Mouse (Mus musculus) frontal cortex, postnatal 10 days (tissue): ENCODE data around the gene Baz1b.
"Not testable (repeated sequence)": the region's sequence is repeated elsewhere in the genome, so short reads cannot be mapped to it uniquely, and the experiment has no call there.

ENCODE experiments used
- DNase-seq, 2 experiments: peaks; one replicate each; pipeline ENCODE4 v3.0.0; 2022; ENCODE audit warnings: low spot score in 2 of 2, mixed read lengths in 1 of 2

The Baz1b gene

DNA sequence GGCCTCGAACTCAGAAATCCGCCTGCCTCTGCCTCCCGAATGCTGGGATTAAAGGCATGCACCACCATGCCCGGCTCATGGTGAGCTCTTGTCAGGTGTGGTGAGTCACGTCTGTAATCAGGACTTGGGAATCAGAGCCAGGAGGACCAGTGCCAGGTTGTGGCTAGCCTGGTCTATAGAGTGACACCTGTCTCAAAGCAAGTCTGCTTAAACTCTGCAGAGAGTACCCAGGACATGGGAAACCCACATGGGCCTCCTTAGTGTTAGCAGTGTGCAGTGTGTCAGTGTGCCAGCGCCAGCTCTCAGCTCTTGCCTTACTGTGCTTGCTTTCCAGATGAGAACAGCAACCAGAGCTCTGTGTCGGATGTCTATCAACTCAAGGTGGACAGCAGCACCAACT, 7.4 kb upstream of the Baz1b start:
- DNase-seq, result no peak

DNA sequence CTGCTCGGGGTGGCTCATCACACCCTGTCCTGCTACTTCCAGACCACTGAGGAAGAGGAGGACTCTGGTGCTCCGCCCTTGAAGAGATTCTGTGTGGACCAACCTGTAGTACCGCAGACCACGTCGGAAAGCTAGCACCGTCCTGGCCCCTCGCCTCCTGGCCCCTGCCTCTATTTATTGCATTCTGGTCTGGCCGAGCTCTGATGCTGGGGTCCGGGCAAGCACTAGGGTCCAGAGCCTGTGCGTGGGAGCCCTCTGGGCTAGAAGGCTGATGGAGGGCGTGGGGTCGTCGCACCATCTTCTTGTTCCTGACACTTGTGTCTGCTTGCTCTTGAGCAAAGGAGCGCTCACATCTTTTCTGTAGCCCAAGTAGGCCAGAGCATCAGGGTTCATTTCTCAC, 6.3 kb upstream of the Baz1b start:
- DNase-seq, result no peak

DNA sequence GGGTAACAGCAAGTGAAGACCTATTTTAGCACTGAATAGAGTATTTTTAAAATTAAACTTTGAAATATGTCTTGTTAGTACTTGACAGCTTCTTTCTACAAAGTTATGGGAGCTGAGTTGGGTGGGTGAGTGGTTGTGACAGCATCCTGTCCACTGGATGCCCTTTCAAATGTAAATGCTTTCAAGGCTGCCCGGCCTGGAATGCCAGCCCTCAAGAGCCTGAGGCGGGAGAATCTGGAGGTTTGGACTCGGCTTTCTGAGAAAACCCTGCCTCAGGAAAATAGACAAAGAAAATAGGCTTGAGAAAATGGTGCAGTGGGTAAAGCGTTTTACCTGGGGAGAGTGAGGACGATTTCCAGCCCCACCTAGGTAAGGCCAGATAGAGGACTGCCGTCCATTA, 5.3 kb upstream of the Baz1b start:
- DNase-seq, result no peak

DNA sequence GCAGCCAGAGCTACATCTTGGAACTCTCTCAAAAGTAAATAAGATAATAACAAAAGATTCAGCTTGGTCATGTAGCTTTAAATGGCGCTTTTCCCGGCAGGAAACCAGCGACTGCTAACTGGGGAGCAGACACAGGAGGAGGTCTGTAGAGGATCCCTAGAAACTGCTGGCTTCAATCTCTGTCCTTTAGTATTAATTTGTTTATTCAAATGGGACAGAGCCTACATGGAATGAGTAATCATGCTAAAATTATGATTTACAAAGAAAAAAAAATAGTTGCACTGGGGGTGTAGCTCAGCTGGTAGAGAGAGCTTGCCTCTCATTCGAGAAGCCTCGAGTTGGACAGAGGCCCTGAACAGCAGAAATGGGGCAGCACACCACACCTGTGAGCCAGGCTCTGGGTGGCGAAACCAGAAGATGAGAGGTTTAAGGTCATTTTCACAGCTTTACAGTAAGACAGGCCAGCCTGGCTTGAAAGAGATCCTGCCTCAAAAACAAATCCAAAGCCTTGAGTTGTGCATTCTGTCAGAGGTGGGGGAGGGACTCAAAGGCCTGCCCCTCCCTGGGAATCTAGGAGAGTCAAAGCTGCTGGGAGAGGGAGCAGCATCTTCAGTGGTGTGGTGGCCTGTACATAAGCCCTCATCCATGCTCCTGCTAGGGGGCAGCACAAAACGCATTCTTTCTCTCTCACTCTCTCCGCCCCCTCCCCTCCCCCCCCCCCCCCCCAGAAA, 3.8 kb upstream of the Baz1b start:
- no peak for DNase-seq

DNA sequence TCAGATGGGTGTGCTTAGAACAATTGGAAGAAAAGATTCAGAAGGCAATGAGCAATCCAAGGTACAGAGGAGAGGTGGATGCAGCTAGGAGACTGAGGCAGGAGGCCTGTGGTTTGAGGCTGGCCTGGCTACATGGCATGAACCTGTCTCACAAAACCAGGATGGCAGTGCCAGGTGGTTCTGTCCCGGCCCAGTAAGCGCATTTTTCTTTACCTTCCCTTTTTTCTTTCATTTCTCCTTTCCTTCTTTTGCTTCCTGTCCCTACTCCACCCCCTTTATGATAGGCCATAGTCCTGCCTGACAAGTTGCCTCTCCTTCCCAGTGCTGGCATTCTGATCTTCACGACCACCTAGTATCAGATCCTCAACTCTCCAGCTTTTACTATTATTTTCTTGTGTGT, 2.0 kb upstream of the Baz1b start:
- no peak for DNase-seq

DNA sequence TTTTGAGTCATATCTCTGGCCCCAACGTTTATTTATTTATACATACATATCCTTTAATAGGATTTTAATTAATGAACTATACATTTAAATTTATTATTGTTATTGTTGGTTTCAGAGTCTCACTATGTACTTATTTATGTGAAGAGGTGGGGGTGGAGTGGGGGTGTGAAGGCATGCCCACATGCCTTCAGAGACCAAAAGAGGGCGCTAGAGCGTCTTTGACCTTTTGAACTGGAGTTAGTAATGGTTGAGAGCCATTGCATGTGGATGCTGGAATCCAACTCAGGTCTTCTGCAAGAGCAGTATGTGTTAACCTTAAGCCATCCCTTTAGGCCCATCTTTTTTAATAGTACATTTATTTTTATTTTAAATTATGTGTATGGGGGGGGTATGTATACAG, 1.5 kb upstream of the Baz1b start:
- no peak for DNase-seq

DNA sequence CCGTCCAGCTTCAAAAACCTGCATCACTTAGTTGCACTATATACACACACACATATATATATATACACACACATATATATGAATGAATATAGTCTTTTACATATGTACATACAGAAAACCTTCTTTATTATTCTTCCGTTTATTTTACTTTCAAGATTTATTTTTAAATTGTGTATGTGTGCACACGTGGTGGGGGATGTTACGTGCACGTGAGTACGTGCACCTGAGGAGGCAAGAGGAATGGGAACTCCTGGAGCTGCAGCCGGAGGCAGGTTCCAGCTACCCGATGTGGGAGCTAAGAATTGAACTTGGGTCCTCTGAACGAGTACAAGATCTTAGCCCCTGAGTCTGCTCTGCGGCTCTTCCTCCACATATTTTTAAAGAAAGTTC, 838 bp upstream of the Baz1b start:
- no peak for DNase-seq

DNA sequence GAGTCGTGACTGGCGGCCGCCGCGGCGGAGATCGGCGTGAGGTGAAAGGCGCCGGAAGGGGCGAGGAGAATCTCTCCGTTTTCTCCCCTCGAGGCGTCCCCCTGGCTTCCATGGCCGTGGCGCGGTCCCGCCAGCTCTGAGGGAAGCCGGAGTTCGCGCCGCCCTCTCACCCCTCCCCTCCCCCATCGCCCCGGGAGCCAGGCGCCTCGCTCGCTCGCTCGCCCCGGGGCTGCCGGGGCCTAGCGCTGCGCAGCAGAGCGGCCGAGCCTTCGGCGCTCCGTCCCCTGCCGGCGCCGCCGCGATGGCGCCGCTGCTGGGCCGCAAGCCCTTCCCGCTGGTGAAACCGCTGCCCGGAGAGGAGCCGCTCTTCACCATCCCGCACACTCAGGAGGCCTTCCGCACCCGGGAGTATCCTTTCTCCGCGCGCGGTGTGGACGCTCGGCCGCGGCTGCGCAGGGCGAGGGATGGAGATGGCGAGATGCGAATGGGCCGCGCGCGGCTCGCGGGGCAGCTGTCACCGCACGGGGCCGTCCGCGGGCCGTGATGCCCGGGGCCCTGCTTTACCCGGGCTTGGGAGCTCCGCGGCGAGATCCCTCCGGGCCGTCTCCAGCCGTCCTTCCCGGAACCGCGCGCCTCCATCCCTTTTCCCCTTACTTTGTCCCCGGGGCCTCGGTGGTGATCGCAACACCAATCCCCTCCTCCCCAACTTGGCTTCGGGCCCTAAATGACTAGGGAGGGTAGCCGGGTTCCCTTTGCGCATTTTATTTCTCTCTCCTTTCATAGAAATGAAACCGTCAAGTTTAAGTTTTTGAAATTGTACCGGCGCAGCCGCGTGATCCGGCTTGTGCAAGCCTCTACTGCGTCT, 517 bp downstream of the Baz1b start:
- DNase-seq, result peak in 1 of 2 experiments; percentile 46

DNA sequence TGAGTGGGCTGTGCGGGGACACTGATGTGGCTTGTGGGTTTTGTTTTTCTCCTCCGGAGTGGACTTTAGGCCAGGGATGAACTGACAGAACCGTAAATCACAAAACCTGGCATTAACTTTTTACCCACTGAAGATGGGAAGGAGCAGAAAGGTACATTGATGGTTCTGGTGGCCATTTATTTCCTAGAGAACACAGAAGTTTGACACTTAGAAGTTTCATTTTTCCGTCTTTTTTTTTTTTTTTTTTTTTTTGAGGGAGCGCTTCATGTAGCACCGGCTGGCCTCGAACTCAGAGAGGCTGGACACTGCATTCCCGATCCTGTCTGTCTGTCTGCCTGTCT, 1.1 kb downstream of the Baz1b start:
- DNase-seq, result no peak

DNA sequence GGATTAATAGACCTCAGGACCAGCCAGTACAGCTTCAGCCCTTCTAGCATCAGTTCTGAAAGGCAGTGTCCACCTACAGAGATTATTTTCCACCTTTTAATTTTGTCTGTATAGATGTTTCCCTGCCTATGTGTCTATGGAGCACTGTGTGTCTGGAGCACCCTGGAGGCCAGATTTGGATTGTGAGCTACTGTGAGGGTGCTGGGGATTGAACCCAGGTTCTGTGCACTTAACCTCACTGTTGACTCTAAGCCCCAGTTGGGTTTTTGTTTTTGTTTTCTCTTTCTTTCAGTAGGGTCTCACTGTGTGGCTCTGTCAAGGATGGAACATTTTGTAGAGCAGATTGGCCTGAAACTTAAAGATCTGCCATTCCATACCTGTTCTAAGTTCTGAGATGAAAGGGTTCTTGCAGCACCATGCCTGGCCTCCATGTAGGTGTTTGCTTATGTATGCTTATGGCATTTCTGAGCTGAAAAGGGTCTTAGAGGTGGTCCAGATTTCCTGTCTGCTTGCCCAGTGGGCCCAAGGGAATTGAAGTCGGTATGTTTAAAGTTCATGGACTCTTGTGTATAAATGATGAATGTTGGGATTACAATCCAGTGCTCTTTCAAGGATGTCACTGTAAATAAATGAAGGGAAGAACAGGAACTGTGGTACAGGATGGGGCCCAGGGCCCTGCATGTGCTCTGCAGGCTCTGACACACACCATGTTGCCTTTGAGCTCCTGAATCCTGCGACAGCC, 2.4 kb downstream of the Baz1b start:
- DNase-seq, result no peak

DNA sequence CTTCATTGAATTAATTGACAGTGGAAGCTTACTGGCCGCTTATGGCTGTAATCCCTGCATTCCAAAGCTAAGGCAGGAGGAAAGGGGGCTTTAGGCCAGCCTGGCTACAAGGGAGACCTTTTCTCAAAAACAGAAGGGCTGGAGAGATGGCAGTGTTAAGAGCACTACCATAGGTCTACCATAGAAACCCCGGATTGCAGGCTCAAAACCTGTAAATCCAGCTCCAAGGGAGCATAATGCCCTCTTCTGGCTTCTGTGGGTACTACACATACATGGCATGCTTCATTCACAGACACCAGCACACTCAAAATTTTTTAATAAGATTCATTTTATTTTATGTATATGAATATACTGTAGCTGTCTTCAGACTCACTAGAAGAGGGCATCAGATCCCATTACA, 4.6 kb downstream of the Baz1b start:
- peak in 1 of 2 experiments; percentile 53 for DNase-seq

DNA sequence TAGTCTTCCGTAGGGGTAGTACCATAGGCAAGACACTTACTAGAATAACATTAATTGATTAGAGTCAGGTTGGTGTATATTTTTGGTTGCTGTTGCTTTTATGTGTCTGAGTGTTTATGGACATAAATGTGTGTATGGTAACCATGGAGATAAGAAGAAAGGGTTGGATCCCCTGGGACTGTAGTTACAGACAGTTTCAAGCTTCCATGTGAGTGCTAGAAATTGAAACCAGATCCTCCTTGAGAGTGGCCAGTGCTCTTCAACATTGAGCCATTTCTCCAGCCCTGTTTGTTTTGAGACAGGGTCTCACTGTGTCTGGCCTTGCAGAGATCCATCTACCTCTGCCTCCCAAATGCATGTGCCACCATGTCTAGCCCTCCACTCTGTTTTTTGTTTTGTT, 5.4 kb downstream of the Baz1b start:
- no peak for DNase-seq

DNA sequence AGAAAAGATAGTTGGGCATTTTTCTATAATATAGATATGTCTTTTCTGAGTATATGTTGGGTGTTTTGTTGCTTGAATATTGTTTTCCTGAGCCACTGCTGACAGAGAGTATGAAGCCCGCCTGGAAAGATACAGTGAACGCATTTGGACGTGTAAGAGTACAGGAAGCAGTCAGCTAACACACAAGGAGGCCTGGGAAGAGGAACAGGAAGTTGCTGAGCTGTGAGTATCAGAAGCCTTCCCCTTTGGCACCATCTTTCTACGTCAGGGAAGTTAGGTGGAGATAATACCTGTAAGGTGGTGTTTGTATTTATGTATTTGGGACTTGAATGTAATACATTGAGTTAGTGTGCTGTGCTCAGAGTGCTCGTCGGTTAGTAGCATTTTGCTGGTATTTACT, 9.3 kb downstream of the Baz1b start:
- no peak for DNase-seq

DNA sequence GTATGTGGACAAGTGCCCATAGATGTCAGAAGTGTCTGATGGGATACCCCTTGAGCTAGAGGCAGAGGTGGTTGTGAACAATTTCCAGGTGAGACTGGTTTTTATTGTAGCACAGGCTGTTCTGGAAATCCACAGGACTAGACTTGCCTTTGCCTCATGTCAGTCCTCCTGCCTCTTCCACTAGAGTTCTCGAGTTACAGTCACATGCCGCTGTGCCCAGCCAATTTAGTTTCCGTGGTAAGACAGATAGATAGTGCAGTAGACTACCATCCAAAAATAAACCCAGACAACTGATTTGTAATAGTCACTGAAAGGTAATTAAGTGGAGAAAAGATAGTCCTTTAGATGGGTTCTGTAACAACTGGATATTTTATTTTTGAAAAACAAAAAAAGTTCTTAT, 15.7 kb downstream of the Baz1b start:
- DNase-seq, result no peak

DNA sequence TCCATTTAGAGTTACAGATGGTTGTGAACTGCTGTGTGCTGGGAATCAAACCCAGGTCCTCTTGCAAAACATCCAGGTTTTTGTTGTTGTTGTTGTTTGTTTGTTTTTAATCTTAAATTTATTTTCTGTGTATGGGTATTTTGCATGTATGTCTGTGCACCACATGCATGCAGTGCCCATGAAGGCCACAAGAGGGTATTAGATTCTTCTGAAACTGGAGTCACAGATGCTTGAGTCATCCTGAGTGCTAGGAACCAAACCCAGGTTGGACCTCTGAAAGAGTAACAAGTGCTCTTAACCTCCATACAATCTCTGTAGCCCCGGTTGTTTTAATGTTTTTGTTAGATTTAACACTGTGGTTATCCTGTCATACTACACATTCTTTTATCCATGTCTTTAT, 21.1 kb downstream of the Baz1b start:
- DNase-seq, result no peak

DNA sequence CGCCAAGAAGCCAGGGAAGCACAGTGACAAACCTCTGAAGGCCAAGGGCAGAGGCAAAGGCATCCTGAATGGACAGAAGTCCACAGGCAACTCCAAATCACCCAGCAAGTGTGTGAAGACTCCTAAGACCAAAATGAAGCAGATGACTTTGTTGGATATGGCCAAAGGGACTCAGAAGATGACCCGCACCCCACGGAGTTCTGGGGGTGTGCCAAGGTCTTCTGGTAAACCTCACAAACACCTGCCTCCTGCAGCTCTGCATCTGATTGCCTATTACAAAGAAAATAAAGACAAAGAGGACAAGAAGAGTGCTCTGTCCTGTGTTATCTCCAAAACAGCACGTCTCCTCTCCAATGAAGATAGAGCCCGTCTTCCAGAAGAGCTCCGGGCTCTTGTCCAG, 29.8 kb downstream of the Baz1b start:
- DNase-seq, result no peak

DNA sequence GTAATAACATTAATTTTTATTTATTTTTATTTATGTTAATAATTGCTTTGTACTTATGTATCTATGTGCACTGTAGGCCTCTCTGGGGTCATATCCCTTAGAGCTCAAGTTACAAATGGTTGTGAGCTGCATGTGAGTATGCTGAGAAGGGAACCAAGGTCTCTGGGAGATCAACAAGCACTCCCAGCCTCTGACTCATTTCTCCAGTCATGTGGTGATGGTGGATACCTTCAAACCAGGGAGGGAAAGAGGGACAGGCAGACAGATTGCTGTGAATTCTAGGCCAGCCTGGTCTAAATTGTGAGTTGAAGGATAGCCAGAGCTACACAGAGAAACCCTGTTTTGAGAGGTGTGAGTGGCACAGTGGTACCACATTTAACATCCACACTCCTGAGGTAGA, 33.9 kb downstream of the Baz1b start:
- DNase-seq, result no peak

DNA sequence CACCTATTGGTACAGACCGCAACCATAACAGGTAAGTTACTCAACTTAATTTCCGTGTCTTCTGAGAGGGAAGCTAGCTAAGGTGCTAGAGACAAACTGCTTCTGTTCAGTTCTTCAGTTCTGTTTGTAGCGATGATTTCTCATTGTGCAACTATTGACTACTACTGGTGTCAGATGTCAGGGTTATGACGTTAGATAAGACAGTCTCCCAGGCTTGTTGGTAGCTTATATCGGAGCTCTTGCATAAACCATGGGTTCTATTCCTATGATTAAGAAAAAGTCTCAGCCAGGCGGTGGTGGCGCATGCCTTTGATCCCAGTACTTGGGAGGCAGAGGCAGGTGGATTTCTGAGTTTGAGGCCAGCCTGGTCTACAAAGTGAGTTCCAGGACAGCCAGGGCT, 35.0 kb downstream of the Baz1b start:
- DNase-seq, result no peak

DNA sequence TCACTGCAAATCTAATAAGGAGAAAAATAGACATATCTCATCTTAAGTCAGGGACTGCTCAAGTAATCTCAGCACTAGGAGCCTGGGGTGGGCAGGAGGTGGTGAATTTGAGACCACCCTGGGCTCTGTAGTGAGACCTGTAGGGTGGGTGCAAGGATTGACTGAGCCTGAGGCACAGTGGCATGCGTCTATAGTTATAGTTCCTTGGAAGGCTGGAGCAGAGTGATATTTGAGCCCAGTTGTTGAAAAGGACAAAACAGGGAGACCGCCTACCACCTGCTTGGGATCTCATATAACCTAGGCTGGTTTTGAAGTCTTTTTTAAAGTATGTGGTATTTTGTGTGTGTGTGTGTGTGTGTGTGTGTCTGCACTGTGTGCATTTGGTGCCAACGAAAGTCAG, 37.1 kb downstream of the Baz1b start:
- DNase-seq, result no peak

DNA sequence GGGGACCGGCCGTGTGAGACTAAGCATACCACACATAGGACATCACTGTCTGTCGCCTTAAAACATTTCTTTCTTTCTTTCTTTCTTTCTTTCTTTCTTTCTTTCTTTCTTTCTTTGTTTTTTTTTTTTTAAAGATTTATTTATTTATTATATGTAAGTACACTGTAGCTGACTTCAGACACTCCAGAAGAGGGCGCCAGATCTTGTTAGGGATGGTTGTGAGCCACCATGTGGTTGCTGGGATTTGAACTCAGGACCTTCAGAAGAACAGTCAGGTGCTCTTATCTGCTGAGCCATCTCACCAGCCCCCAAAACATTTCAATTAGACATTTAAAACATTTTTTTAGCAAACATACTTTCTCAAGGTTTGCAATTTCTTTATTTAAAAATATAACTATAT, 38.8 kb downstream of the Baz1b start:
- not testable (repeated sequence) for DNase-seq

DNA sequence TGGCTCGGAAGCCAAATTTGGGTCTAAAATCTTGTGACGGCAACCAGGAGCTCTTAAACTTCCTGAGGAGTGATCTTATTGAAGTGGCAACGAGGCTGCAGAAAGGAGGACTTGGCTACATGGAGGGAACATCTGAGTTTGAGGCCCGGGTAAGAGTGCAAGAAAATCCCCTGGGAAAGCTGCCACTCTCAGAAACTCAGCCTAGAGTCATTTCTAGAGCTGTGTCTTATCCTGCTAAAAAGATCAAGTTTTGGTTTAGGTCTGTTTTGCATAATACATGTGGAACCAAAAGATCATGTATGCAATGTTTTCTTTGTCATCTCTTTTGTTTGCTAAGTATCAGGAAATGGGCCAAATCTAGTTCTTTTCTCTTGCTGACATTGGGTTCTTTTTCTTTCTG, 43.1 kb downstream of the Baz1b start:
- DNase-seq, result no peak

DNA sequence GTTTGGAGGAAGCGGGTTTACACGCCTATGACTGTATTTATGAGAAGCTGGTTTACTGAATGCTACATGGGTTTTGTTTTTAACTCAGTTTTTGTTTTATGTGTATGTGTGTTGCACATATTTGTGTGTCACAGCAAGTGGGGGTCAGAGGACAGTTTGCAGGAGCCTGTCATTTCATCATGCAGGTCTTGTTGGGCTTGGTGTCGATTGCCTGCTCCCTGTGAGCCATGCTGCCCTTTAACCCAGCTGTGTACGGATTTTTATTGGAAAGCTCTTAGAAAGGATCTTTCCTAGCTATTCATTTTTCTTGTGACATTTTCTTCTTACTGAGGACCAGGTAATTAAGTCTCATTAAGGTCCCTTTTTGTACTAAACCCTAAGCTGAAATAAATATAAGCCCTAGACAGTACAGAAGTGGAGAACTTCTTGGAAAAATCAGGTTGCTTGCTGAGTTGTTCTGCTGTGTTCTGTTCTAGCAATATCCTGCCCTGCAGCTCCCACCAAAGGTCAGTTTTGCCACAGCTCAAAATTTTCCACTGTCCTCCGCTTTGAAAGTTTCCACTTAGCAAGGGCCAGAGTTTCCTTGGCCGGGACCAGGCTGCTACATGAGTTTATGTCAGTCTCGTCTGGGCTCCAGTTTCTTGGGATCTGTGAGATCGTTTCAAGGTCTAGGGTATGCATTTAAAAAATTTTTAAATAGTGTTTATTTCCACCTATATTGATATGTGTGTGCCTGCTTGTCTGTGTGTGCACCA, 46.3 kb downstream of the Baz1b start:
- no peak for DNase-seq
